Mouse (Mus musculus): ENCODE data around the gene Dnajc5g. TPM values are rescaled to one million over a fixed set of nuclear protein-coding genes. Genes with fewer than 3 reads are reported as not detected.

Dnajc5g gene
- polyA plus RNA-seq (2012; rRNA removed) = not detected in 2 replicates

DNA sequence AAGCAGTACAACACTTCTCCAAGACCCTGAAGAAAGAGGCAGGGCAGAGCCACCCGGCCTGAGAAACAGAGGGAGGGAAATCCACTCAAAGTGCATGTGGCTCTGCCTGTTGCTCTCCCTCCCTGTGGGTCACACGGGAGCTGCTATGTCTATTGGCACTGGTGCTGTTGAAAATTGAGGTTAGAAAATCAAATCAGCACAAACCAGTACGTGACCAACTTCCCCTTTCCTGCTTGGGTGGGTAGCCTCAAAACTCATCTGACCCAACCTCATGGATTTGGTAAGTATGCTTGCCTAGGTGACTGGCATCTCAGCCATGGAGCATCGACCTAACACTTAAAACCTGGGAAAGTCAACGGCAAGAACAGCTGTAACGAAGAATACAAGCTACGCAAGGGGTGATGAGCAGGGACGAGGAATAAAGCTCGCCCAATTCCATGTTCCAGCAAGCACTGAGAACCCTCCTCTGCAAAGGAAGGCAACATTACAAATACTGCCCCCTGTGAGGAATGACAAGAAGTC is at the start of gene Dnajc5g:
TSS of gene Dnajc5g (plus strand) at position 472 of the 522 bp plus-strand sequence.
- 76% methylated on average over 9 of the region's 9 CpGs for WGBS
- Histone ChIP-seq H3K27me3 (ENCODE audit: control insufficient read depth, insufficient read depth, low read length) (peaks cover 6% of the 10 kb centered on the region; the same call in 1 of the 2 replicates), H3K4me3 (ENCODE audit: low read depth, low read length) (no peak within 1 kb of the TSS), H3K27ac (ENCODE audit: insufficient read depth, low read depth, low read length) (no peak within 1 kb of the TSS), H3K36me3 (ENCODE audit: control insufficient read depth, insufficient read depth, low read length) (no peaks in the 10 kb centered on the region), H3K4me1 (ENCODE audit: control insufficient read depth, insufficient read depth, insufficient read length, low read length) (no peaks in the 10 kb centered on the region)
- no peak for TF ChIP-seq CTCF (IDR thresholded peaks at IDR 0.05; ENCODE audit: extremely low read depth, insufficient read length, insufficient replicate concordance, low read depth, low read length)
- no peak for TF ChIP-seq POLR2A (IDR thresholded peaks at IDR 0.05; ENCODE audit: low read depth, low read length)

DNA sequence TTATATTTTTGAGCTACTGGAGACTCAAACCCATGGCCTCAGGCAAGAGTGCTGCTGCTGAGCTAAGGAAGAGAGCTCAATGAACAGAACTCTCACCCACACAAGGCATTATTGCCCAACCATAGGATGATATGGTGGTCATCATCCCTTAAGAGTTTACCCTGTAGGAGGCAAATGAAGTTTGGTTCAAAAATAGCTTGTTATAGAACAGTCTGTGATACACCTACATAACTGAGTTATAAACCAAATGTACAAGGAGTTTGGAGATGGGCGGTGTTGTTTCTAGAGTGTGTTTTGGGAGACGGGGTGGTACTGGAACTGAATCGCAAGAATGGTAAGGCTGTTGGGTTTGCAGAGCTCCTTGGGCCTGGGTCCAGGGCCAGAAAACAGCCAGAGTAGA is 36.3 kb upstream of the Dnajc5g start:
- Histone ChIP-seq H3K36me3 (ENCODE audit: control insufficient read depth, insufficient read depth, low read length) (peaks cover 58% of the 10 kb centered on the region), H3K27ac (ENCODE audit: insufficient read depth, low read depth, low read length) (no peak overlapping the region), H3K4me3 (ENCODE audit: low read depth, low read length) (no peak overlapping the region), H3K27me3 (ENCODE audit: control insufficient read depth, insufficient read depth, low read length) (no peaks in the 10 kb centered on the region), H3K4me1 (ENCODE audit: control insufficient read depth, insufficient read depth, insufficient read length, low read length) (no peaks in the 10 kb centered on the region)
- TF ChIP-seq CTCF (IDR thresholded peaks at IDR 0.05; ENCODE audit: extremely low read depth, insufficient read length, insufficient replicate concordance, low read depth, low read length) (no peak), POLR2A (IDR thresholded peaks at IDR 0.05; ENCODE audit: low read depth, low read length) (no peak)
- WGBS = 98% methylated on average over 3 of the region's 3 CpGs

DNA sequence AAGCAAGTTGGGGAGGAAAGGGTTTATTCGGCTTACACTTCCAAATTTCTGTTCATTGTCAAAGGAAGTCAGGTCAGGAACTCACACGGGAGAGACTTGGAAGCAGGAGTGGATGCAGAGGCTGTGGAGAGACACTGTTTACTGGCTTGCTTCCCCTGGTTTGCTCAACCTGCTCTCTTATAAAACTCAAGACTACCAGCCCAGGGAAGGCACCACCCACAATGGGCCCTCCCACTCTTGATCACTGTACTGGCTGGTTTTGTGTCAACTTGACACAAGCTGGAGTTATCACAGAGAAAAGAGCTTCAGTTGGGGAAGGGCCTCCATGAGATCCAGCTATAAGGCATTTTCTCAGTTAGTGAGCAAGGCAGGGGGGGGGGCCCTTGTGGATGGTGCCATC is 35.0 kb upstream of the Dnajc5g start:
- H3K36me3 ChIP-seq (ENCODE audit: control insufficient read depth, insufficient read depth, low read length) = peaks cover 62% of the 10 kb centered on the region
- H3K4me1 ChIP-seq (ENCODE audit: control insufficient read depth, insufficient read depth, insufficient read length, low read length) = no peaks in the 10 kb centered on the region
- no peak for TF ChIP-seq CTCF (IDR thresholded peaks at IDR 0.05; ENCODE audit: extremely low read depth, insufficient read length, insufficient replicate concordance, low read depth, low read length)
- TF ChIP-seq POLR2A (IDR thresholded peaks at IDR 0.05; ENCODE audit: low read depth, low read length) = no peak
- 83% methylated on average over 2 of the region's 2 CpGs for WGBS
- no peaks in the 10 kb centered on the region for H3K27me3 ChIP-seq (ENCODE audit: control insufficient read depth, insufficient read depth, low read length)
- H3K4me3 ChIP-seq (ENCODE audit: low read depth, low read length) = no peak overlapping the region
- no peak overlapping the region for H3K27ac ChIP-seq (ENCODE audit: insufficient read depth, low read depth, low read length)

DNA sequence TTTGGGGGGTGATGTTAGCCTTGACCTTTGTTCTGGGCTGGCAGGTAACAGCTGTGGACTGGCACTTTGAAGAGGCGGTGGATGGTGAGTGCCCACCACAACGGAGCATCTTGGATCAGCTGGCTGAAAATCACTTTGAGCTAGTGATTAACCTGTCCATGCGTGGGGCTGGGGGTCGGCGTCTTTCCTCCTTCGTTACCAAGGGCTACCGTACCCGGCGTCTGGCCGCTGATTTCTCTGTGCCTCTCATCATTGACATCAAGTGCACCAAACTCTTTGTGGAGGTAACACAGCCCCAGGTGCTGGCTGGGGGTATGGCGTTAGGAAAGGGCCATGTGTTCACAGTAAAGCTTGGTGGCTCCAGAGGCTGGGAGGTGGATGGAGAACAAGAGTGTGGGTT is 34.3 kb upstream of the Dnajc5g start:
- WGBS = 92% methylated on average over 11 of the region's 11 CpGs
- no peaks in the 10 kb centered on the region for H3K27me3 ChIP-seq (ENCODE audit: control insufficient read depth, insufficient read depth, low read length)
- no peak overlapping the region for H3K27ac ChIP-seq (ENCODE audit: insufficient read depth, low read depth, low read length)
- TF ChIP-seq POLR2A (IDR thresholded peaks at IDR 0.05; ENCODE audit: low read depth, low read length) (no peak), CTCF (IDR thresholded peaks at IDR 0.05; ENCODE audit: extremely low read depth, insufficient read length, insufficient replicate concordance, low read depth, low read length) (no peak)
- no peaks in the 10 kb centered on the region for H3K4me1 ChIP-seq (ENCODE audit: control insufficient read depth, insufficient read depth, insufficient read length, low read length)
- H3K36me3 ChIP-seq (ENCODE audit: control insufficient read depth, insufficient read depth, low read length) = peaks cover 68% of the 10 kb centered on the region
- no peak overlapping the region for H3K4me3 ChIP-seq (ENCODE audit: low read depth, low read length)

DNA sequence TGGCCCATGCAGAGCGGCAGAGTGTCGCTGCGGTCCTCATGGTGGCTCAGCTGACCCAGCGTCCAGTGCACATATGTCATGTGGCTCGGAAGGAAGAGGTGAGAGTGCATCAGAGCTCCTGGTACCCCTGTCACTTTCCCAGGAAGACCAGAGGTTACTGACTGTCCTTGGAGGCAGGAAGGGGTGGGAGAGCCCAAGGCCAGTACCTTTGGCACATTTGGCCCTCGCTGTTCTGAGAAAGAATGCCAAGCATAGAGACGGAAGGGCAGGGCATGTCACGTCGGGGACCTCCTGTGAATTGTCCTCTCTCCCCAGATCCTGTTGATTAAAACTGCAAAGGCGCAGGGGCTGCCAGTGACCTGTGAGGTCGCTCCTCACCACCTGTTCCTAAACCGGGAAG is 32.9 kb upstream of the Dnajc5g start:
- Histone ChIP-seq H3K27ac (ENCODE audit: insufficient read depth, low read depth, low read length) (no peak overlapping the region), H3K4me1 (ENCODE audit: control insufficient read depth, insufficient read depth, insufficient read length, low read length) (no peaks in the 10 kb centered on the region), H3K27me3 (ENCODE audit: control insufficient read depth, insufficient read depth, low read length) (no peaks in the 10 kb centered on the region), H3K36me3 (ENCODE audit: control insufficient read depth, insufficient read depth, low read length) (peaks cover 64% of the 10 kb centered on the region), H3K4me3 (ENCODE audit: low read depth, low read length) (no peak overlapping the region)
- TF ChIP-seq CTCF (IDR thresholded peaks at IDR 0.05; ENCODE audit: extremely low read depth, insufficient read length, insufficient replicate concordance, low read depth, low read length) = no peak
- no peak for TF ChIP-seq POLR2A (IDR thresholded peaks at IDR 0.05; ENCODE audit: low read depth, low read length)
- WGBS = 93% methylated on average over 12 of the region's 12 CpGs

DNA sequence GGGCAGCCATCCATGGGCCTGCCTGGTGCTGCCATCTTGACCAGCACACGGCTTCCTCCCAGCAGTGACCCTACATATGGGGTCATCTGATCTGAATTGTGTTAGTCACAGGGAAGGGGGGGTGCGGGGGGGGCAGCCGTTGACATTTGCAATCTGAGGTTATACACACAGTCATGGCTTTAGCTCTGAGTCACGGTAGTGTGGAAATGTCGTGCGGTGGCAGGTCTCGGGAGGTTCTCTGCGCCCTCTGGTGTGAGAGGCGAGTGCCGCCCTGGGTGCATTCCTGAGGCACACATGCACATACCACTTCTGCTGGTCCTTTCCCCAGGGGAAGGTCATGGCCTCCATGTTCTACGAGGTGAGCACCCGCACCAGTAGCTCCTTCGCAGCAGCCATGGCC is 29.7 kb upstream of the Dnajc5g start:
- no peak overlapping the region for H3K27ac ChIP-seq (ENCODE audit: insufficient read depth, low read depth, low read length)
- H3K4me3 ChIP-seq (ENCODE audit: low read depth, low read length) = no peak overlapping the region
- no peaks in the 10 kb centered on the region for H3K4me1 ChIP-seq (ENCODE audit: control insufficient read depth, insufficient read depth, insufficient read length, low read length)
- 86% methylated on average over 13 of the region's 13 CpGs for WGBS
- TF ChIP-seq POLR2A (IDR thresholded peaks at IDR 0.05; ENCODE audit: low read depth, low read length) (no peak), CTCF (IDR thresholded peaks at IDR 0.05; ENCODE audit: extremely low read depth, insufficient read length, insufficient replicate concordance, low read depth, low read length) (no peak)
- peaks cover 41% of the 10 kb centered on the region for H3K36me3 ChIP-seq (ENCODE audit: control insufficient read depth, insufficient read depth, low read length)
- H3K27me3 ChIP-seq (ENCODE audit: control insufficient read depth, insufficient read depth, low read length) = no peaks in the 10 kb centered on the region

DNA sequence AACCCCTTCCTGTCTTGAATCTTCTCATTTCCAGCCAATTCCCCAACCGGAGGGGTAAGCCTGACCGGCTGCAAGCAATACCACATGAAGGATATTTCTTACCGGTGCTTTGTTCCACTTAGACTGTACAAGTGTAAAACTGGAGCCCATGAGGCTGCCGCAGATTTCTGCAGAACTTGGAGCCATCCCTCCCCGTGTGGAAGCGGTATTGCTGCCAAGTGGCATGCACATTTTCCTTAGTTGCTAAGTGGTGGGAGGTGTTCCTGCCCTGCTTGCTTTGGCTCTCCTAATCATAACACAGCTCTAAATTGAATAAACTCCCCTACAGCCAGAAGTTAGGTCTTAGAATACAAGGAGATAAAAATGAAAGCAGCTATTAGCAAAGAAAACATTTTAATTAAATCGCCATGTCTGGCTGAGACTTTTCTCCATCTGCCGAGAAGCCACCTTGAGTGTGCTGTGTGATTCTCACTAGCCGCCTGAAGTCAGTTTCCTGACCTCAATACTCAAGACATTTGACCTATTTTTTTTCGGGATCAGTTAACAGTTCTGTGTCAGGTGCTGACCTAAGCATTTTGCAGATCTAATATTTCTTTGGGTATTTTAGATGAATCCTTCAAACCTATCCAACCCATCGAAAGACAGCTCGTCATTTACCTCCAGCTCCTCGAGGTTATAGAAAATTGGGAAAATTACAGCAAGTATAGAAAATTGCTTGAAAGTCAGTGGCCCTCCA is 25.9 kb upstream of the Dnajc5g start:
- Histone ChIP-seq H3K27me3 (ENCODE audit: control insufficient read depth, insufficient read depth, low read length) (no peaks in the 10 kb centered on the region), H3K4me1 (ENCODE audit: control insufficient read depth, insufficient read depth, insufficient read length, low read length) (no peaks in the 10 kb centered on the region), H3K36me3 (ENCODE audit: control insufficient read depth, insufficient read depth, low read length) (peaks cover 15% of the 10 kb centered on the region; the same call in 1 of the 2 replicates), H3K27ac (ENCODE audit: insufficient read depth, low read depth, low read length) (no peak overlapping the region), H3K4me3 (ENCODE audit: low read depth, low read length) (no peak overlapping the region)
- TF ChIP-seq POLR2A (IDR thresholded peaks at IDR 0.05; ENCODE audit: low read depth, low read length) (no peak), CTCF (IDR thresholded peaks at IDR 0.05; ENCODE audit: extremely low read depth, insufficient read length, insufficient replicate concordance, low read depth, low read length) (no peak)
- WGBS = 77% methylated on average over 13 of the region's 13 CpGs
